Mouse (Mus musculus): ENCODE measurements at regions not wholly inside any gene's neighbourhood (a gene's known extent, or its start where the extent isn't known, plus 50 kb on each side); places are given as distances from the start of the nearest gene placed in this dataset.
A peak's percentile ranks its signal among the peaks of the same experiment; 100 is the strongest.

DNA sequence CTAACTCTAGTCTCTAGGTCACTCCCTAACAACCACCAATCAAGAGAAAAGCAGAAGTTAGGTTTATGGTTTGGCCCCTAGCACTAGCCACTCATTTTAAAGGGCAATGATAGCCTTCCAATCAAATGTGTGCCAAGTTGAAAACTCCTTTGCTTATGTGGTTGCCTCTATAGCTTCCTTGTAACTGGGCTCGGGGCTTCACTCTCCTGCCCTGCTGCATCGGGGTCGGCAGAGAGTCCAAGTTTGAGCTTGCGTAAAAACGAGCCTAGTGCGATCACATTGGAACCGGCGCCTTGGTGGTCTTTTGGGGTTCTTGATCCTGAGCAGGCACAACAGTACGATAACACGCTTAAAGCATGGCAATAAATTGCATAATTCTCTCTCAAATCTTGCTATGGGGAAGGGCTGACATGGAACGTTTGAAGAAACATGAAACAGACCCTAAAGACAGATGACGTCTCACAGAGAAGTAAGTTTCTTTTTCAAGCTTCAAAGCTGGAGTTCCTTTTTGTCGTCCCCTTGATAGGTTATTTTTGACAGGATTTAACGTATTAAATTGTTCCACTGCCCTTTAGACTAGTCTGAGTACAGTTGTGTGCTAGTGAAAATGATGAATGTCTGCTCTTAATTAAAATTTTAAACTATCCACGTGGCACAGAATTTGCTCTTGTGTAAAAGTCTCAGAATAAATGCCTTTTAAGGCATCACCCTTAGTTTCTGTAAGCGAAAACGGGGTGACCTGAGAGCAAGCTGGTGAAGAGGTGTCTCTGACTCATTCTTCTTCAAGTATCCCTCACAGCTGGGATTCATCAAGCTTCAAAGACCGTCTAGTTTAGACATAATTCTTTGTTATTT lies 52.0 kb downstream of the 4930426L09Rik start:
- Histone ChIP-seq H3K27me3 (replicated peaks; ENCODE audit: control insufficient read depth, insufficient read depth, low read length) (no peaks in the 10 kb centered on the region), H3K36me3 (ENCODE audit: control insufficient read depth, insufficient read depth, low read length) (no peaks in the 10 kb centered on the region), H3K4me3 (ENCODE audit: low read length) (0 out of 2 replicates have a peak overlapping the region, but pooled peaks have one; percentile 4), H3K4me2 (ENCODE audit: low read depth, low read length) (peak overlapping the region; percentile 31; the same call in 1 of the 2 replicates), H3K4me1 (ENCODE audit: control insufficient read depth, insufficient read depth, low read length) (no peaks in the 10 kb centered on the region), H3K9ac (ENCODE audit: low read depth, low read length) (no peak overlapping the region), H3K9me3 (ENCODE audit: control insufficient read depth, low read length) (no peaks in the 10 kb centered on the region), H3K27ac (ENCODE audit: low read length) (no peak overlapping the region)
- ATAC-seq: no peak
- WGBS: 48% methylated on average over 18 of the region's 18 CpGs

DNA sequence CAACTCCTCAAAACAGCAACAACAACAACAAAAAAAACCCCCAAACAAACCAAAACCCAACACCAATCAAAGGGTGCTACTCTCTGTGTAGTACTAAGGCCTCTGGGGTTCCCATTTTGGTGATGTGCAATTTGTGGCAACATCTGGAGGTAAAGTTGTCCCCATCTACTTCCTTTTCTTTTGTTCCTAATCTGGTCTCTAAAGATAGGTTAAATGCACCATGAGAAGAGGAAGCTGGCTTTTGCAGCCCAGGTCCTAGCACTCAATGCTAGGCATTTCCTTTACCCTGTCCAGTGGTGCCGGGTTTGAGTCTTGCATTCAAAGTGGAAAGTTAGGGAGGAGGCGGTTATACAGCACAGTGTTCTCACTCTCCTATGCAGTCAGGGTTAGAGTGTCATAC lies 57.4 kb downstream of the 4930426L09Rik start:
- Histone ChIP-seq H3K36me3 (ENCODE audit: control insufficient read depth, insufficient read depth, low read length) (no peaks in the 10 kb centered on the region), H3K9ac (ENCODE audit: low read depth, low read length) (no peak overlapping the region), H3K4me1 (ENCODE audit: control insufficient read depth, insufficient read depth, low read length) (peaks cover 4% of the 10 kb centered on the region; the same call in 1 of the 2 replicates), H3K9me3 (ENCODE audit: control insufficient read depth, low read length) (no peaks in the 10 kb centered on the region), H3K4me3 (ENCODE audit: low read length) (no peak overlapping the region), H3K27me3 (replicated peaks; ENCODE audit: control insufficient read depth, insufficient read depth, low read length) (no peaks in the 10 kb centered on the region), H3K4me2 (ENCODE audit: low read depth, low read length) (no peak overlapping the region), H3K27ac (ENCODE audit: low read length) (no peak overlapping the region)
- ATAC-seq: no peak
- WGBS: 76% methylated on average over 2 of the region's 2 CpGs

DNA sequence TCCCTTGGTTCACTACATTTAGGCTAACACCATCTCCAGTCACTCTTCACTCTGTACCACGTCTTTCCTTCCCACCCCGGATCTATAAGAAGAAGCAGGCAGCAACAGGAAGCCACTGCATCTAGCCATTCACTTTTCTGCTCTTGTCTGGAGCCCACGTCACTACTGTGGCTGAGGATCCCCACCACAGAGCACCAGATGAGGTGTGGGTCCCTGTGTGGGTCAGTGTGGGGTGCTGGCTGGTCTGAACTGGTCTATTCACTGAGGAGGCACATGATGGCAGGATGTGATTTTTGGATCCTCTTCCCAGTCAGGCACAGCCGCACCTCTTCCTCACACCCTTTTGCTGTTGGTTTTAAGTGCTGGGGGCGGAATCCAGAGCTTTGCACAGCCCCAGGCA lies 59.7 kb downstream of the 4930426L09Rik start:
- H3K27ac ChIP-seq (ENCODE audit: low read length): no peak overlapping the region
- peaks cover 4% of the 10 kb centered on the region; the same call in 1 of the 2 replicates for H3K4me1 ChIP-seq (ENCODE audit: control insufficient read depth, insufficient read depth, low read length)
- H3K27me3 ChIP-seq (replicated peaks; ENCODE audit: control insufficient read depth, insufficient read depth, low read length): no peaks in the 10 kb centered on the region
- no peak overlapping the region for H3K9ac ChIP-seq (ENCODE audit: low read depth, low read length)
- H3K4me2 ChIP-seq (ENCODE audit: low read depth, low read length): no peak overlapping the region
- WGBS: 81% methylated on average over 5 of the region's 5 CpGs
- H3K4me3 ChIP-seq (ENCODE audit: low read length): no peak overlapping the region
- no peak for ATAC-seq
- no peaks in the 10 kb centered on the region for H3K36me3 ChIP-seq (ENCODE audit: control insufficient read depth, insufficient read depth, low read length)
- H3K9me3 ChIP-seq (ENCODE audit: control insufficient read depth, low read length): no peaks in the 10 kb centered on the region

DNA sequence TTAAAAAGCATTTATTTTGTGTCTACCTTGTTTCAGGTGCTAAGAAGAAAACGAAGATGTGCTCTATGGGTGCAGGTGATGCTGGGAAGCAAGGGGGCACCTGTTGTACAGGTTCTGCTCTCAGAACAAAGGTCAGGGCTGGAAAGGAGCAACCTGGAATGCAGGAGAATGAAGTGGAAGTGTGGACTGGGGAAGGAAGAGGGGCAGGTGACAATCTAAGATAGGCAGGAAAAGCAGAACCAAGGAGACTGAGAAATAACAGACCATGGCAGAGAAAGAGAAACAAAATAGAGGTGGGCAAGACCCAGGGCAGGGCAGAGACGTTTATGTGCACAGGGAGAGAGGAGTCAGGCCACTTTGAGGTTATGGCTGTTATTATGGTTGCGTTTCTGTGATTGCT lies 60.6 kb downstream of the 4930426L09Rik start:
- no peak overlapping the region for H3K4me3 ChIP-seq (ENCODE audit: low read length)
- no peak overlapping the region for H3K9ac ChIP-seq (ENCODE audit: low read depth, low read length)
- no peak for ATAC-seq
- no peak overlapping the region for H3K4me2 ChIP-seq (ENCODE audit: low read depth, low read length)
- no peaks in the 10 kb centered on the region for H3K27me3 ChIP-seq (replicated peaks; ENCODE audit: control insufficient read depth, insufficient read depth, low read length)
- H3K27ac ChIP-seq (ENCODE audit: low read length): no peak overlapping the region
- H3K4me1 ChIP-seq (ENCODE audit: control insufficient read depth, insufficient read depth, low read length): peaks cover 4% of the 10 kb centered on the region; the same call in 1 of the 2 replicates
- no peaks in the 10 kb centered on the region for H3K9me3 ChIP-seq (ENCODE audit: control insufficient read depth, low read length)
- WGBS: 70% methylated on average over 3 of the region's 3 CpGs
- no peaks in the 10 kb centered on the region for H3K36me3 ChIP-seq (ENCODE audit: control insufficient read depth, insufficient read depth, low read length)

DNA sequence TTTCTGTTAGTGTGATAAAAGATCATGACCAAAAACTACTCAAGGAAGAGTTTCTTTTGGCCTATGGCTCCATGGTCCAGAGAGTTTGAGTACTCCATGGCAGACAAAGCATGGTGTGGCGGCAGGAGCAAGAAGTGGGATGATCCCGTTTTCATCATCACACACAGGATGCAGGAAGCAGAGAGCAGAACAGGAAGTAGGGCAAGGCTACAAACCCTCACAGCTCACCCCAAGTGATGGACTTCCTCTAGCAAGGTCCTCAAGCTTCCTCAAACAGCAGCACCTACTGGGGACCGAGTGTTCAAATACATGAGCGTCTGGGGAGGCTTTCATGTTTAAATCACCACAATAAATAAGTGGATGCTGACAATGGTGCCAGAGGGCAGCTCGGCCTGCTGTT lies 61.1 kb downstream of the 4930426L09Rik start:
- H3K27me3 ChIP-seq (replicated peaks; ENCODE audit: control insufficient read depth, insufficient read depth, low read length): no peaks in the 10 kb centered on the region
- no peak overlapping the region for H3K9ac ChIP-seq (ENCODE audit: low read depth, low read length)
- WGBS: 70% methylated on average over 5 of the region's 5 CpGs
- no peaks in the 10 kb centered on the region for H3K36me3 ChIP-seq (ENCODE audit: control insufficient read depth, insufficient read depth, low read length)
- no peak for ATAC-seq
- no peak overlapping the region for H3K4me2 ChIP-seq (ENCODE audit: low read depth, low read length)
- H3K27ac ChIP-seq (ENCODE audit: low read length): no peak overlapping the region
- H3K9me3 ChIP-seq (ENCODE audit: control insufficient read depth, low read length): no peaks in the 10 kb centered on the region
- peaks cover 4% of the 10 kb centered on the region; the same call in 1 of the 2 replicates for H3K4me1 ChIP-seq (ENCODE audit: control insufficient read depth, insufficient read depth, low read length)
- H3K4me3 ChIP-seq (ENCODE audit: low read length): no peak overlapping the region

DNA sequence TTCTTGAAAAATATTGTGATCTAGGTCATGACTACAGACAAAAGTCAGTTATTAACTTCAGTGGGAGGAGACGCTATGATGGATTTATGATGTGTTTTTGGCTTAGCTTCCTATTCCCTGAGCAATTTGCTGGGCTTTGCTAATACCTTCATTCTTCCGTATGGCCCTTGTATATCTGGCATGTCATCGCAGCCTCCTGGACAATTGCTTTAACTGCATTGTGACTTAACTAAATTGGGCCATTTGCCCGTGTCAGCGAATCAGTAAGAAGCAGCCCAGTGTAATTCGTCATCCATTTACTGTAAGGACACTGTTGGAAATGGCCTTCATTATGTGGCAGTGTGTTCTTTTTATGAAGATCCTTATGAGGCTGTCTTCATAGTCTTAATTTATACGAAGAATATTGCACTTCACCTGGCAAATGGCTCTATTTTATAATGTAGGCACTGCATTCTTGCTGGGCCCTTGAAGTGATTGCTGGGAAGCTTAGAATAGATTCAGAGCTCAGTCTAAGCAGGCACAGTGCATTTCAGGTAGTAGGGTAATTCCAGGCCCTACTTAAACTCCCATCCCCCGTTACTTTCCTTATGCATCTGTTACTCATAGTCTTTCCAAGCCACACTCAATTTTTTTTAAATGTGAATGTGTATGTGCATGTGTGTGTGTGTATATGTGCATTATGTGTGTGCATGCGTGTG lies 62.2 kb downstream of the 4930426L09Rik start:
- Histone ChIP-seq H3K4me1 (ENCODE audit: control insufficient read depth, insufficient read depth, low read length) (peaks cover 4% of the 10 kb centered on the region; the same call in 1 of the 2 replicates), H3K9ac (ENCODE audit: low read depth, low read length) (no peak overlapping the region), H3K27me3 (replicated peaks; ENCODE audit: control insufficient read depth, insufficient read depth, low read length) (no peaks in the 10 kb centered on the region), H3K4me3 (ENCODE audit: low read length) (no peak overlapping the region), H3K27ac (ENCODE audit: low read length) (no peak overlapping the region), H3K36me3 (ENCODE audit: control insufficient read depth, insufficient read depth, low read length) (no peaks in the 10 kb centered on the region), H3K9me3 (ENCODE audit: control insufficient read depth, low read length) (no peaks in the 10 kb centered on the region), H3K4me2 (ENCODE audit: low read depth, low read length) (no peak overlapping the region)
- peak; percentile 46; the same call in 1 of the 2 replicates for ATAC-seq
- 63% methylated on average over 9 of the region's 9 CpGs for WGBS

DNA sequence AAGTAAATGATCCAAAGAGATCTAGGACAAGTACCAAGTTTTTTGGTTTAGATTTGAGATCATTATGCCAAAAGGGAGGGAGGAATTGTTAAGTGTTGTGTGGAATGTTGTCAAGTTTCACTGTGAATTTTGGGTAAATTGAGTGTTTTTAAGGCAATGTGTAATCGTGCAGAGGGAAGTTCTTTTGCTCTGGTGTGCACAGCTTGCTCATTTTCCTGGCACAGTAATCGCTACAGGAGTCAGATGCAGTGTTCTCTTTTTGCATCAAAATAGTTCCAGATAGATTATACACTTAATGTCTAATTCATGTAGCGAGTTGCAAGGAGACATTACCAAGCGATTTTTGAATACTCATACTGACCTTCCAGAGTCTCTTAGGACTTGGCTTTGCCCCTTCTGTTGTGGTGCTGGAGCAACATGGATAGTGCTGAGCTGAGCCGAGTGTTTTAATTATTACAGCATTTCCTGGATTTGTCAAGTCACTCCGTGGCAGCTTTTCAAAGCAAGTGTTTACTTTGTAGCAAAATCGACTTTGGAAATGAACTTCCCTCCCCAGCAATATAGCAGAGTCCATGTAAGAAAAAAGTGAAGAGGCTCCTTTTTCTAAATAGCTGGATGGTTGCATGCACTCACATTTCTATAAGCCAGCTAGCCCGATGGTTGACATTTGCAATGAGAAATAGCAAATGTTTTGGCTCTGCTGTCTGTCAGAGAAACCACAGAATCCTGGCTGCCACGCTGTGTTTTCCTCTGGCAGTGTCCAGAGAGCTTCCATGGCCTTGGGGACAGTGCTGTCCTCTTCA lies 66.6 kb downstream of the 4930426L09Rik start:
- peak; percentile 63 for ATAC-seq

DNA sequence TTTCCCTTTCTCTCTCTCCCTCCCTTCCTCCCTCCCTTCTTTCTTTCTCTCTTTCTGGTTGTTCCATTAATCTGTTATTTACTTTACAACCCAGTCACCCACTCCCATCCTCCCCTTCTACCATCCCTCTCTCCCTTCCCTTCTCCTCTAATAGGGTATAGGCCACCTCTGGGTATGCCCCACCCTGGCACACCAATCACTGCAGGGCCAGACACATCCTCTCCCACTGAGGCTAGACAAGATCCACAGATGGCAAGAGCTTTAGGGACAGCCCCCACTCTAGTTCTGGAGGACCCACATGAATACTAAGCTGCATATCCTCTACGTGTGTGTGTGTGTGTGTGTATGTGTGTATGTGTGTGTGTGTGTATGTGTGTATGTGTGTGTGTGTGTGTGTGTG lies 67.4 kb downstream of the 4930426L09Rik start:
- no peak for ATAC-seq
- H3K27ac ChIP-seq (ENCODE audit: low read length): no peak overlapping the region
- no peak overlapping the region for H3K9ac ChIP-seq (ENCODE audit: low read depth, low read length)
- 84% methylated on average over 1 of the region's 1 CpGs for WGBS
- no peaks in the 10 kb centered on the region; the same call in 1 of the 2 replicates for H3K4me1 ChIP-seq (ENCODE audit: control insufficient read depth, insufficient read depth, low read length)
- H3K4me3 ChIP-seq (ENCODE audit: low read length): no peak overlapping the region
- H3K4me2 ChIP-seq (ENCODE audit: low read depth, low read length): no peak overlapping the region
- H3K9me3 ChIP-seq (ENCODE audit: control insufficient read depth, low read length): no peaks in the 10 kb centered on the region
- no peaks in the 10 kb centered on the region for H3K27me3 ChIP-seq (replicated peaks; ENCODE audit: control insufficient read depth, insufficient read depth, low read length)
- no peaks in the 10 kb centered on the region for H3K36me3 ChIP-seq (ENCODE audit: control insufficient read depth, insufficient read depth, low read length)

More for the DNA sequence above, 66.6 kb downstream of the 4930426L09Rik start:
- Histone ChIP-seq H3K4me1 (ENCODE audit: control insufficient read depth, insufficient read depth, low read length) (peaks cover 4% of the 10 kb centered on the region; the same call in 1 of the 2 replicates), H3K27ac (ENCODE audit: low read length) (peak overlapping the region; percentile 43; the same call in 1 of the 2 replicates), H3K27me3 (replicated peaks; ENCODE audit: control insufficient read depth, insufficient read depth, low read length) (no peaks in the 10 kb centered on the region), H3K9ac (ENCODE audit: low read depth, low read length) (no peak overlapping the region), H3K4me2 (ENCODE audit: low read depth, low read length) (no peak overlapping the region), H3K36me3 (ENCODE audit: control insufficient read depth, insufficient read depth, low read length) (no peaks in the 10 kb centered on the region), H3K4me3 (ENCODE audit: low read length) (no peak overlapping the region), H3K9me3 (ENCODE audit: control insufficient read depth, low read length) (no peaks in the 10 kb centered on the region)
- WGBS: 36% methylated on average over 9 of the region's 9 CpGs

DNA sequence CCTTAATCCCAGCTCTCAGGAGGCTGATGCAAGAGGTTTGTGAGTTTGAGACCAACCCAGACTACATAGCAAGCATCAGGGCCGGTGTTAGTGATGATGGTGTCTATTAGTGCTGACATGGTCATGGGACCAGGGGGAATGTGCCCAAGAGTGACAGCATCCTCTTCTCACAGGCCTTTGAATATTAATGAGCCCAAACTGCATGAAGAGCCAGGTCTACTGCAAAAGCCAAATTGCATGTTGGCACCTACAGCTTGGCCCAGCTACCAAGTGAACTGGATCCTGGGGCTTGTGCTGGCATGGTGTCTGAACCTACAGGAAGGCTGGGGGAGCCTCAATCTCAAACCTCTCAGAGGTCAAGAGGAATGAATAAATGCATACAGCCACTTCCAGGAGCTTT lies 70.0 kb downstream of the 4930426L09Rik start:
- WGBS: 96% methylated on average over 1 of the region's 1 CpGs
- no peaks in the 10 kb centered on the region for H3K36me3 ChIP-seq (ENCODE audit: control insufficient read depth, insufficient read depth, low read length)
- no peak overlapping the region for H3K9ac ChIP-seq (ENCODE audit: low read depth, low read length)
- no peak overlapping the region for H3K27ac ChIP-seq (ENCODE audit: low read length)
- H3K4me1 ChIP-seq (ENCODE audit: control insufficient read depth, insufficient read depth, low read length): no peaks in the 10 kb centered on the region; the same call in 1 of the 2 replicates
- no peaks in the 10 kb centered on the region for H3K27me3 ChIP-seq (replicated peaks; ENCODE audit: control insufficient read depth, insufficient read depth, low read length)
- no peak for ATAC-seq
- no peaks in the 10 kb centered on the region for H3K9me3 ChIP-seq (ENCODE audit: control insufficient read depth, low read length)
- no peak overlapping the region for H3K4me3 ChIP-seq (ENCODE audit: low read length)
- H3K4me2 ChIP-seq (ENCODE audit: low read depth, low read length): no peak overlapping the region

Measured in intestine, embryonic 16.5 days (tissue).